Mouse (Mus musculus) megakaryocyte, embryonic 14.5 days (primary cell): Measurements from ENCODE around the gene Tfeb. TPM values are rescaled to one million over a fixed set of nuclear protein-coding genes. Genes with fewer than 3 reads are reported as not detected.
A peak's percentile ranks its signal among the peaks of the same experiment; 100 is the strongest.

Experiments used
- H3K27me3 ChIP-seq: replicated peaks from 2 replicates; pipeline ENCODE3; 2012; ENCODE audit warnings: inconsistent platforms
- H3K36me3 ChIP-seq: replicated peaks from 2 replicates; pipeline ENCODE3; 2012; ENCODE audit warnings: low read length, inconsistent platforms, mixed read lengths
- H3K4me1 ChIP-seq: 2 replicates; pipeline ENCODE4 v1.6.1; 2012; ENCODE audit warnings: inconsistent platforms
- H3K4me3 ChIP-seq: replicated peaks from 2 replicates; pipeline ENCODE3; 2012; ENCODE audit warnings: moderate library complexity, mild to moderate bottlenecking, inconsistent platforms
- H3K9me3 ChIP-seq: 2 replicates; pipeline ENCODE4 v1.6.1; 2012; ENCODE audit warnings: inconsistent platforms
- FLI1 ChIP-seq: IDR thresholded peaks from 2 replicates; pipeline ENCODE4 v1.6.1; 2012; ENCODE audit warnings: low read length, inconsistent platforms, mixed read lengths
- GATA1 ChIP-seq: IDR thresholded peaks from 3 replicates; pipeline ENCODE4 v1.6.1; 2012; ENCODE audit warnings: mixed read lengths, low read length, inconsistent platforms, borderline replicate concordance
- polyA plus RNA-seq: library from polyadenylated mRNA; stranded (reverse); fragments of >175 nt; gene quantifications from 2 replicates; pipeline ENCODE4 v1.2.3, GENCODE M21; 2012; ENCODE audit warnings: low replicate concordance; ENCODE audit not compliant: insufficient read depth

Gene Tfeb
- polyA plus RNA-seq, 1 experiment: 34.8 TPM

GRCm38 (mm10) chr17:47711883-47712282 is 24.9 kb upstream of the Tfeb start:
- H3K9me3 ChIP-seq: no peaks in the 10 kb centered on the region
- no peaks in the 10 kb centered on the region for H3K36me3 ChIP-seq
- H3K4me3 ChIP-seq: no peak overlapping the region
- TF ChIP-seq FLI1: no peak
- TF ChIP-seq GATA1: no peak
- peaks cover 18% of the 10 kb centered on the region for H3K4me1 ChIP-seq
- H3K27me3 ChIP-seq: peaks cover 66% of the 10 kb centered on the region

DNA sequence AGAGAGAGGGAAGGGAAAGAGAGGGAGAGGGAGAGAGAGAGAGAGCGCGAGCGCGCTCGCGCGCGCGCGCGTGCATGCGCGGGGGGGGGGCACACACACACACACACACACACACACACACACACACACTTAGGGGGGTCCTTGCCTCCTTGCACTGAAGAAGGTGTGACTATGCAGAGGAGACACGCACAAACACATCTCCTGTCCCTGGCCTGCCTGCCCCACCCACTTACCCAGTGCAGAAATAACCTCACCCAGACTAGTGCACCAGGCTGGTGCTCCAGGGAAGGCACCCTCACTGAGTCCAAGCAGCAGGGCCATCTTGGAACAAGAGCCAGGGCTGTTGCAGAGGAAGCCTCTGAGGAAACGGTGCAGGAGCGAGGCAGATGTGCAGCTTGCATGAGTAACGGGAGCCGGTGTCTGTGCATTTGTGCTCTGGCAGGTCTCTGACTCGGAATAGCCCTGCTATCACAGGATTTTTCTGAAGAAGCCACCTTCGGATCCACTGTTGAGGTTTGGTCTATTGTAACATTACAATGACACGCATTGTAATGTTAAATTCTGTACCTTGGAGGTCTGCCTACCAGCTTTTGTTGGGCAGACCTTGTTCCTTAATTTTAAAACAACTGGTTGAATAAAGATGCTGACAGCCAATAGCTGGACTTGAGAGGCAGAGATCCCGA is 23.8 kb upstream of the Tfeb start:
- TF ChIP-seq FLI1 (no peak), GATA1 (no peak)
- Histone ChIP-seq H3K4me1 (peaks cover 18% of the 10 kb centered on the region), H3K36me3 (no peaks in the 10 kb centered on the region), H3K9me3 (no peaks in the 10 kb centered on the region), H3K4me3 (no peak overlapping the region), H3K27me3 (peaks cover 59% of the 10 kb centered on the region)

GRCm38 (mm10) chr17:47715037-47715436 is 21.8 kb upstream of the Tfeb start:
- no peaks in the 10 kb centered on the region for H3K36me3 ChIP-seq
- no peak overlapping the region for H3K4me3 ChIP-seq
- H3K27me3 ChIP-seq: peaks cover 62% of the 10 kb centered on the region
- no peak for TF ChIP-seq FLI1
- no peak for TF ChIP-seq GATA1
- peaks cover 10% of the 10 kb centered on the region for H3K4me1 ChIP-seq
- H3K9me3 ChIP-seq: no peaks in the 10 kb centered on the region

GRCm38 (mm10) chr17:47721183-47721582 is 15.6 kb upstream of the Tfeb start:
- Histone ChIP-seq H3K27me3 (peaks cover 43% of the 10 kb centered on the region), H3K4me3 (no peak overlapping the region), H3K36me3 (no peaks in the 10 kb centered on the region), H3K4me1 (peaks cover 8% of the 10 kb centered on the region), H3K9me3 (no peaks in the 10 kb centered on the region)
- TF ChIP-seq FLI1 (no peak), GATA1 (no peak)

GRCm38 (mm10) chr17:47726566-47726965 is 10.3 kb upstream of the Tfeb start, which contains the start of gene Pgc:
Pgc (plus strand) TSS chr17:47726842.
- Histone ChIP-seq H3K36me3 (no peaks in the 10 kb centered on the region), H3K4me3 (no peak within 1 kb of the TSS), H3K27me3 (peaks cover 60% of the 10 kb centered on the region), H3K9me3 (no peaks in the 10 kb centered on the region), H3K4me1 (no peaks in the 10 kb centered on the region)
- TF ChIP-seq FLI1: no peak
- no peak for TF ChIP-seq GATA1

- Histone ChIP-seq H3K27me3 (peaks cover 68% of the 10 kb centered on the region), H3K4me3 (no peak overlapping the region), H3K9me3 (no peaks in the 10 kb centered on the region), H3K4me1 (peaks cover 4% of the 10 kb centered on the region; the same call in 1 of the 2 replicates), H3K36me3 (no peaks in the 10 kb centered on the region)
- TF ChIP-seq GATA1 (no peak), FLI1 (no peak)
Observed at GRCm38 (mm10) chr17:47730633-47731575, 5.9 kb upstream of the Tfeb start.

GRCm38 (mm10) chr17:47735553-47736100 is 1.2 kb upstream of the Tfeb start:
- no peaks in the 10 kb centered on the region for H3K9me3 ChIP-seq

GRCm38 (mm10) chr17:47737271-47738065 is 638 bp downstream of the Tfeb start:
- H3K4me3 ChIP-seq: peak overlapping the region; percentile 96
- peaks cover 65% of the 10 kb centered on the region for H3K27me3 ChIP-seq
- H3K4me1 ChIP-seq: peaks cover 28% of the 10 kb centered on the region
- H3K9me3 ChIP-seq: no peaks in the 10 kb centered on the region
- no peaks in the 10 kb centered on the region for H3K36me3 ChIP-seq
- TF ChIP-seq GATA1 (no peak), FLI1 (no peak)

More at GRCm38 (mm10) chr17:47735553-47736100, 1.2 kb upstream of the Tfeb start:
- TF ChIP-seq GATA1: no peak
- TF ChIP-seq FLI1: no peak
- H3K36me3 ChIP-seq: no peaks in the 10 kb centered on the region
- H3K4me1 ChIP-seq: peaks cover 28% of the 10 kb centered on the region
- no peak overlapping the region for H3K4me3 ChIP-seq
- H3K27me3 ChIP-seq: peaks cover 60% of the 10 kb centered on the region

DNA sequence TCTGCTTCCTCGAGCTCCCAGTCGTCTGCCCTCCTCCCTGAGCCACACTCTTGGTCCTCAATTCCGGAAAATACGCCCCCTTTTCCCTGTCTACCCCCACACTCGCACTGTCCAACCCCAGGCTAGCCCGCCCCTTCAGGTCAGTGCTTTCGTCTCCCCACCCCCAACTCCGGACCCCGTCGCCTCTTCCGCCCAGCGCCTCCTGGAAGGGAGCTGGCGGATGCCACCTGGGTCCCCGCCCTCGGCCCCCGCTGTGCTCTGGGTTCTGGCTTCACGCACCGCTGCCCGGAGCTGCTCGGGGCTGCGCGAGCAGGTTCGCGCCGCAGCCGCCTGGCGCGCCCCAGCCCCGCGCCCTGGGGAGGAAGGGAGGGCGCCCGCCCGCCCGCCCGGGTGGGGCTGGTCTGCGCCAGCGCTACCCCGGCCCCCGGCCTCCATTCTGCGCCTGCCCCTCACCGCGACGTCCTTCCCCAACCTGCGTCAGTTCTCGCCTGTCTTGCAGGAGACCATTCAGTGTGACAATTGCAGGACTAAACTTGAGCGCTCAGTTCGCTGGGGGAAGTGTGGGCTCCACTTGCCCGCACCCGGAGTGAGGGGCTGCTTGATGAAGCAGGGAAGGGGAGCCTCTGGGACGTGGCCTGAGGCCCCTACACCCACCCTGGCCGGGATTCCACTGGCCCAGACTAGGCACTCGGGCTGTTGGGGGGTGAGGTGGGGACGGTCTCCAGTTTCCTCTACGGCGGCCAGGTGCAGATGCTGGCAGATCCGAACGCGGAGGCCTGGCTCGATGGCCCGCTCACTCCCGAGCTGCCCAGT is 1.4 kb downstream of the Tfeb start:
- Histone ChIP-seq H3K9me3 (no peaks in the 10 kb centered on the region), H3K4me1 (peaks cover 35% of the 10 kb centered on the region), H3K27me3 (peaks cover 60% of the 10 kb centered on the region), H3K36me3 (no peaks in the 10 kb centered on the region), H3K4me3 (peak overlapping the region; percentile 96)
- TF ChIP-seq GATA1 (no peak), FLI1 (no peak)
